Mouse (Mus musculus): ENCODE data around the gene Selenoh. TPM values are rescaled to one million over a fixed set of nuclear protein-coding genes. Genes with fewer than 3 reads are reported as not detected.

Gene Selenoh
- total RNA-seq, 2 experiments from 2014 or later, result 23.4 to 42.3 TPM

- ATAC-seq (replicated peaks; ENCODE audit: low FRiP score, poor library complexity, severe bottlenecking), result no peak
Observed at GRCm38 (mm10) chr2:84634934-84635482, 35.6 kb downstream of the Selenoh start.

- no peak for ATAC-seq (replicated peaks; ENCODE audit: low FRiP score, poor library complexity, severe bottlenecking)
Observed at GRCm38 (mm10) chr2:84634006-84634405, 36.6 kb downstream of the Selenoh start.

GRCm38 (mm10) chr2:84632999-84633398, 37.6 kb downstream of the Selenoh start:
- ATAC-seq (replicated peaks; ENCODE audit: low FRiP score, poor library complexity, severe bottlenecking), result no peak

- no peak for ATAC-seq (replicated peaks; ENCODE audit: low FRiP score, poor library complexity, severe bottlenecking)
Observed at GRCm38 (mm10) chr2:84632001-84632400, 38.6 kb downstream of the Selenoh start.

GRCm38 (mm10) chr2:84627036-84627435, 43.5 kb downstream of the Selenoh start:
- no peak for ATAC-seq (replicated peaks; ENCODE audit: low FRiP score, poor library complexity, severe bottlenecking)

- no peak for ATAC-seq (replicated peaks; ENCODE audit: low FRiP score, poor library complexity, severe bottlenecking)
Observed at GRCm38 (mm10) chr2:84626366-84626975, 44.1 kb downstream of the Selenoh start.

GRCm38 (mm10) chr2:84624201-84624600, 46.4 kb downstream of the Selenoh start:
- ATAC-seq (replicated peaks; ENCODE audit: low FRiP score, poor library complexity, severe bottlenecking), result no peak

GRCm38 (mm10) chr2:84623428-84624119, 47.0 kb downstream of the Selenoh start:
- no peak for ATAC-seq (replicated peaks; ENCODE audit: low FRiP score, poor library complexity, severe bottlenecking)

- no peak for ATAC-seq (replicated peaks; ENCODE audit: low FRiP score, poor library complexity, severe bottlenecking)
Observed at GRCm38 (mm10) chr2:84622668-84623067, 47.9 kb downstream of the Selenoh start.

- ATAC-seq (replicated peaks; ENCODE audit: low FRiP score, poor library complexity, severe bottlenecking), result no peak
Observed at GRCm38 (mm10) chr2:84619646-84620340, 50.8 kb downstream of the Selenoh start.

Other genes starting within 250 kb of the Selenoh start
- gene Calcrl, start 245.4 kb downstream of the Selenoh start, total RNA-seq (2015; ENCODE audit: low replicate concordance), result 10.7 and 16.7 TPM in 2 replicates
- 21.0 and 32.3 TPM in 2 replicates for gene Calcrl, start 245.4 kb downstream of the Selenoh start, total RNA-seq (2017; ENCODE audit: low replicate concordance)
- gene Tfpi, start 194.0 kb downstream of the Selenoh start, total RNA-seq (2015; ENCODE audit: low replicate concordance), result 2.3 and 2.7 TPM in 2 replicates
- 6.1 and 6.9 TPM in 2 replicates for gene Tfpi, start 194.0 kb downstream of the Selenoh start, total RNA-seq (2017; ENCODE audit: low replicate concordance)
- 8.8 and 10.0 TPM in 2 replicates for gene Ctnnd1, start 20.0 kb downstream of the Selenoh start, total RNA-seq (2015; ENCODE audit: low replicate concordance)
- 6.2 and 9.5 TPM in 2 replicates for gene Ctnnd1, start 20.0 kb downstream of the Selenoh start, total RNA-seq (2017; ENCODE audit: low replicate concordance)
- gene Btbd18, start 11.7 kb downstream of the Selenoh start, total RNA-seq (2015; ENCODE audit: low replicate concordance), result not detected in 2 replicates
- gene Btbd18, start 11.7 kb downstream of the Selenoh start, total RNA-seq (2017; ENCODE audit: low replicate concordance), result not detected in 2 replicates
- not detected in 2 replicates for gene Gm28635, start 7.3 kb upstream of the Selenoh start, total RNA-seq (2015; ENCODE audit: low replicate concordance)
- 1.8 TPM in 1 of 2 replicates, not detected in the other for gene Gm28635, start 7.3 kb upstream of the Selenoh start, total RNA-seq (2017; ENCODE audit: low replicate concordance)
- 14.0 and 24.7 TPM in 2 replicates for gene Med19, start 7.6 kb upstream of the Selenoh start, total RNA-seq (2015; ENCODE audit: low replicate concordance)
- 12.0 and 18.8 TPM in 2 replicates for gene Med19, start 7.6 kb upstream of the Selenoh start, total RNA-seq (2017; ENCODE audit: low replicate concordance)
- 17.8 and 29.0 TPM in 2 replicates for gene Tmx2, start 8.4 kb upstream of the Selenoh start, total RNA-seq (2015; ENCODE audit: low replicate concordance)
- 18.9 and 19.5 TPM in 2 replicates for gene Tmx2, start 8.4 kb upstream of the Selenoh start, total RNA-seq (2017; ENCODE audit: low replicate concordance)
- gene Zdhhc5, start 44.4 kb upstream of the Selenoh start, total RNA-seq (2015; ENCODE audit: low replicate concordance), result 28.4 and 29.2 TPM in 2 replicates
- 39.8 and 41.3 TPM in 2 replicates for gene Zdhhc5, start 44.4 kb upstream of the Selenoh start, total RNA-seq (2017; ENCODE audit: low replicate concordance)
- 53.6 and 64.6 TPM in 2 replicates for gene Clp1, start 56.6 kb upstream of the Selenoh start, total RNA-seq (2015; ENCODE audit: low replicate concordance)
- 46.7 and 70.3 TPM in 2 replicates for gene Clp1, start 56.6 kb upstream of the Selenoh start, total RNA-seq (2017; ENCODE audit: low replicate concordance)
- 1,364 and 1,503 TPM in 2 replicates for gene Ypel4, start 63.3 kb upstream of the Selenoh start, total RNA-seq (2015; ENCODE audit: low replicate concordance)
- gene Ypel4, start 63.3 kb upstream of the Selenoh start, total RNA-seq (2017; ENCODE audit: low replicate concordance), result 1,636 and 1,967 TPM in 2 replicates
- not detected in 2 replicates for gene Gm19426, start 72.9 kb upstream of the Selenoh start, total RNA-seq (2015; ENCODE audit: low replicate concordance)
- not detected in 2 replicates for gene Gm19426, start 72.9 kb upstream of the Selenoh start, total RNA-seq (2017; ENCODE audit: low replicate concordance)
- gene Serping1, start 104.7 kb upstream of the Selenoh start, total RNA-seq (2015; ENCODE audit: low replicate concordance), result 4.2 and 7.3 TPM in 2 replicates
- 2.1 and 3.1 TPM in 2 replicates for gene Serping1, start 104.7 kb upstream of the Selenoh start, total RNA-seq (2017; ENCODE audit: low replicate concordance)
- 974 and 1,000 TPM in 2 replicates for gene Ube2l6, start 128.1 kb upstream of the Selenoh start, total RNA-seq (2015; ENCODE audit: low replicate concordance)
- gene Ube2l6, start 128.1 kb upstream of the Selenoh start, total RNA-seq (2017; ENCODE audit: low replicate concordance), result 826 and 843 TPM in 2 replicates
- gene Smtnl1, start 151.9 kb upstream of the Selenoh start, total RNA-seq (2015; ENCODE audit: low replicate concordance), result not detected in 2 replicates
- 2.0 TPM in 1 of 2 replicates, not detected in the other for gene Smtnl1, start 151.9 kb upstream of the Selenoh start, total RNA-seq (2017; ENCODE audit: low replicate concordance)
- 28.6 and 43.9 TPM in 2 replicates for gene Timm10, start 156.2 kb upstream of the Selenoh start, total RNA-seq (2015; ENCODE audit: low replicate concordance)
- gene Timm10, start 156.2 kb upstream of the Selenoh start, total RNA-seq (2017; ENCODE audit: low replicate concordance), result 5.2 and 22.2 TPM in 2 replicates
- gene Slc43a1, start 168.1 kb upstream of the Selenoh start, total RNA-seq (2015; ENCODE audit: low replicate concordance), result 756 and 864 TPM in 2 replicates
- 516 and 701 TPM in 2 replicates for gene Slc43a1, start 168.1 kb upstream of the Selenoh start, total RNA-seq (2017; ENCODE audit: low replicate concordance)
- not detected in 2 replicates for gene Rtn4rl2, start 215.9 kb upstream of the Selenoh start, total RNA-seq (2015; ENCODE audit: low replicate concordance)
- not detected in 2 replicates for gene Rtn4rl2, start 215.9 kb upstream of the Selenoh start, total RNA-seq (2017; ENCODE audit: low replicate concordance)

Data from erythroblast, adult 5-6 weeks (primary cell).